Mouse (Mus musculus) forebrain, embryonic 12.5 days (tissue): ENCODE measurements around the gene Lrig2. TPM values are rescaled to one million over a fixed set of nuclear protein-coding genes. Genes with fewer than 3 reads are reported as not detected.

ENCODE experiments used
- ATAC-seq: fragments of 200-750 bp; cut with Nextera tagmentation; 2 replicates; pipeline ENCODE4 v1.8.0; 2017; ENCODE audit warnings: moderate TSS enrichment; ENCODE audit not compliant: low FRiP score
- H3K27ac ChIP-seq: fragments of 300-500 bp; sonication (generic); 2 replicates; pipeline ENCODE4 v1.5.1; 2016; ENCODE audit warnings: mild to moderate bottlenecking
- H3K27me3 ChIP-seq: fragments of 300-500 bp; sonication (generic); 2 replicates; pipeline ENCODE4 v1.6.1; 2016; ENCODE audit warnings: mild to moderate bottlenecking
- H3K36me3 ChIP-seq: fragments of 300-500 bp; sonication (generic); replicated peaks from 2 replicates; pipeline ENCODE4 v1.6.1; 2016; ENCODE audit warnings: mild to moderate bottlenecking
- H3K4me1 ChIP-seq: fragments of 300-500 bp; sonication (generic); 2 replicates; pipeline ENCODE4 v1.6.1; 2016
- H3K4me2 ChIP-seq: fragments of 300-500 bp; sonication (generic); 2 replicates; pipeline ENCODE4 v1.6.1; 2016; ENCODE audit warnings: mild to moderate bottlenecking, moderate library complexity
- H3K4me3 ChIP-seq: fragments of 300-500 bp; sonication (generic); replicated peaks from 2 replicates; pipeline ENCODE4 v1.5.1; 2016; ENCODE audit warnings: mild to moderate bottlenecking
- H3K9ac ChIP-seq: fragments of 300-500 bp; sonication (generic); 2 replicates; pipeline ENCODE4 v1.6.1; 2016; ENCODE audit warnings: mild to moderate bottlenecking
- H3K9me3 ChIP-seq: fragments of 300-500 bp; sonication (generic); 2 replicates; pipeline ENCODE4 v1.6.1; 2016
- WGBS: fragments of 180-500 bp; shearing (Covaris S2); methylation state at CpG from one replicate; pipeline ENCODE4 v1.1.7; 2016; 5-methylcytosine and 5-hydroxymethylcytosine counted together
- polyA plus RNA-seq: library from polyadenylated mRNA; unstranded; fragments of >200 nt; fragmentation: Nextera tagmentation; extraction: Ambion mirVana; gene quantifications from 2 replicates; pipeline ENCODE4 v1.2.1, GENCODE M21; 2016

The Lrig2 gene
- polyA plus RNA-seq, 1 experiment from 2014 or later = 31.1 TPM

DNA sequence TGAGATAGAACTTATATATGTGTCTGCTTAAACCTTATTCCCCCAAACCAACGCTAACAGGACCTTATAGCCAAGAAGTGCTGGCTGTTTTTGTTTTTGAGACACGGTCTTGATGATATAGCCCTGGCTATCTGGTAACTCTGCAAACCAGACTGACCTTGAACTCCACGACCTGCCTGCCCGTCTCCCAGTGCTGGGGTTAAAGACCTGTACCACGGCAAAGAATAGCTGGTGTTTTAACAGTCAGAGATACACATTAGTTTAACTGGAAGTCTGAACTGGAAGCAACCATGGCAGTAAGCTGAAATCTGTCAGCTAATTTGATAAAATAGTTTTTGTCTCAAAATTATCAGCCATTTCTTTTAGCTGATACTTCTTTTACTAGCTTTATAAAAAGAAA lies 94.9 kb downstream of the Lrig2 start:
- H3K27me3 ChIP-seq = no peaks in the 10 kb centered on the region
- H3K36me3 ChIP-seq = no peaks in the 10 kb centered on the region
- no peak for ATAC-seq
- WGBS = 77% methylated on average over 5 of the region's 5 CpGs
- no peak overlapping the region for H3K9ac ChIP-seq
- no peaks in the 10 kb centered on the region for H3K4me1 ChIP-seq
- H3K4me2 ChIP-seq = no peak overlapping the region
- H3K27ac ChIP-seq = no peak overlapping the region
- no peak overlapping the region for H3K4me3 ChIP-seq
- H3K9me3 ChIP-seq = no peaks in the 10 kb centered on the region

DNA sequence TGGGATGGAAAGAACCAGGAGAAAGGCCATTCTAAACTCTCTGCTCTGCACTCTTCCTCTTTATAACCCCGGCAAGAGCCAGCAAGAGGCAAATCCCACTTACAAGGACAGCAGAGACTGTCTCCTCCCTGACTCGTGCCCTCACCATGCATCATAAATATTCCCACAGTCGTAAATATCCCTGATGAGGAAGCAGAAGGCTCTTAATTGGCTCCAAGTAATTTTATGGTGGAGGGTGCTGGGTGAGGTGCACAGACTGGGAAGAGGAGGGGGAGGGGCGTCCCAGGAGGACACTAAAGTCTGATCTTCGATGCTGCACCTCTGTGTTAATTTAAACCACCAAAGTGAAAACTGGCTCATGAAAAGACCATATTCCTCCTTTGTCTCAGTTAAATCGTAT lies 99.2 kb downstream of the Lrig2 start:
- WGBS = 81% methylated on average over 6 of the region's 6 CpGs
- Histone ChIP-seq H3K4me3 (no peak overlapping the region), H3K4me1 (no peaks in the 10 kb centered on the region), H3K27ac (no peak overlapping the region), H3K9ac (no peak overlapping the region), H3K9me3 (no peaks in the 10 kb centered on the region), H3K36me3 (no peaks in the 10 kb centered on the region), H3K4me2 (no peak overlapping the region), H3K27me3 (no peaks in the 10 kb centered on the region)
- no peak for ATAC-seq

DNA sequence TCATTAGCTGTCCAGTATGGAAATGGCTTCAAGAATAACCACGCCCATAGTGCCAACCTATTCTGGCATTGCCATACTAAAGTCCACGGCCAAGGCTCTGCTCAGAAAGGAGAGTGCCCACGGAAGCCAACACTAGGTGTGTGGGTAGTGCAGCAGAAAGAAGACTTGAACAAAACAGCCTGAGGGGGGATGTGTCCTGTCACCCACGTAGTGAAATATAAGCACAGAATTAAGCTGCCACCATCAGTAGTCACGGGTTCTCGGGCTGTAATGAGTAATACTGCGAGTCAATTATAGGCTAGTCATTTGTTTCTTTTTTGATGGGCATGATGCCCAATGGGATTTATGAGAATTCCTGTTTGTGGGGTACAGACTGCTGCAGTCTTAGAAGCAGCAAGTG lies 104.2 kb downstream of the Lrig2 start:
- no peaks in the 10 kb centered on the region for H3K36me3 ChIP-seq
- H3K4me1 ChIP-seq = no peaks in the 10 kb centered on the region
- 84% methylated on average over 7 of the region's 7 CpGs for WGBS
- H3K4me2 ChIP-seq = no peak overlapping the region
- no peaks in the 10 kb centered on the region for H3K27me3 ChIP-seq
- no peak for ATAC-seq
- H3K9ac ChIP-seq = no peak overlapping the region
- no peaks in the 10 kb centered on the region for H3K9me3 ChIP-seq
- no peak overlapping the region for H3K4me3 ChIP-seq
- H3K27ac ChIP-seq = no peak overlapping the region

- H3K4me3 ChIP-seq = no peak overlapping the region
- H3K27me3 ChIP-seq = no peaks in the 10 kb centered on the region
- H3K27ac ChIP-seq = no peak overlapping the region
- H3K9me3 ChIP-seq = no peaks in the 10 kb centered on the region
- H3K4me1 ChIP-seq = no peaks in the 10 kb centered on the region
- ATAC-seq = no peak
- H3K4me2 ChIP-seq = no peak overlapping the region
- H3K36me3 ChIP-seq = no peaks in the 10 kb centered on the region
- H3K9ac ChIP-seq = no peak overlapping the region
- 86% methylated on average over 4 of the region's 4 CpGs for WGBS
Measured at GRCm38 (mm10) chr3:104403582-104403981, 108.1 kb downstream of the Lrig2 start.

GRCm38 (mm10) chr3:104401176-104401575 lies 110.5 kb downstream of the Lrig2 start:
- no peak overlapping the region for H3K9ac ChIP-seq
- no peaks in the 10 kb centered on the region for H3K9me3 ChIP-seq
- peaks cover 6% of the 10 kb centered on the region for H3K4me1 ChIP-seq
- no peak overlapping the region for H3K27ac ChIP-seq
- 84% methylated on average over 2 of the region's 2 CpGs for WGBS
- no peak for ATAC-seq
- no peak overlapping the region for H3K4me3 ChIP-seq
- no peaks in the 10 kb centered on the region for H3K36me3 ChIP-seq
- no peaks in the 10 kb centered on the region for H3K27me3 ChIP-seq
- H3K4me2 ChIP-seq = no peak overlapping the region

DNA sequence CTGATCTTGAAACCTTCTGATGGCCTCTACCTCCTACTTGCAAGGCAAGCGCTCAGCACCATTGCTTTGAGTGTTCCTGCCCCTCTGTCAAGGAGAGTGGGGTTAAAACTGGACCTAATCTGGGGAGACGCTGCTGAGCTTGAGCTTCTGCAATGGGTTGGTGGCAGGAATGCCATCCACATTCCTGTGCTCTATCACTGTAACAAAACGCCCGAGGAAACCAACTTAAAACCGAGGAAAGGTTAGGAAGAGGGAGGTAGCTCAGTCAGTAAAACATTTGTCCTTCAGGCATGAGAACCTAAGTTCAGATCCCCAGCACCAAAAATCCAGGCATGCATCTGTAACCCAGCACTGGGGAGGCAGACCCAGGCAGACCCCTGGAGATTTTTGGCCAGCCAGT lies 111.6 kb downstream of the Lrig2 start:
- Histone ChIP-seq H3K9ac (no peak overlapping the region), H3K4me1 (peaks cover 11% of the 10 kb centered on the region), H3K9me3 (no peaks in the 10 kb centered on the region), H3K4me2 (no peak overlapping the region), H3K27me3 (no peaks in the 10 kb centered on the region), H3K27ac (no peak overlapping the region), H3K4me3 (no peak overlapping the region), H3K36me3 (no peaks in the 10 kb centered on the region)
- ATAC-seq = no peak
- WGBS = 86% methylated on average over 5 of the region's 5 CpGs

DNA sequence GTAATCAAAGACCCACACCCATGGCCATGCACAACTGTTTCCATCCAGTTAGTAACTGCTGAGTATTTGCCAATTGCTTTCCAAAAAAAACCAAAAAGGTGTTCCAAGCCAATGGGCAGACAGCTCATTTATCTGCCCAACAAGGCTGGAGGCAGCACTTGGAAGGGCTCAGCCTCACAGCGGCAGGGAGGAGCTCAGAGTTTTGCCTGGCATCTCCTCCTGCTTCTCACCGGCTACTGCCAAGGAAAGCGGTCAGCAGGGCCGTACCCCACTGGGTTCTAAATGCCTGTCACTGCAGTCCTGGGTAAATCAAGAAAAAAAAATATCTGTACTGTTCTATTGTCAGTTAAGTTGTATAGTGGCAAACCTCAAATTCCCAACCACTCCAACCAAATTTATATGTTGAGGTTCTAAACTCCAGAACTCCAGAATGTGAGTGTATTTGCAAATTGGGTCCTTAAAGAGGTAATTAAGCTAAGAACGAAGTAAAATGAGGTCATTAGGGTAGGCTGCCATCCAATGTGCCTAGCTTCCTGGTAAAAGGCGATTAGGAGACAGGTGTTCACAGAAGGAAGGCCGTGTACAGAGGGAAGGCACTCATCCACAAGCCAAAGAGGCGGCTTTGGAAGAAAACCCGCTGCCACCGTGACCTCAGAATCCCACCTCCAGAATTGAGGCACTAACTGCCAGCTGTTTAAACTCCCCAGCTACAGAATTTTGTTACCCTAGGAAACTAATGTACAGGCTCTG lies 112.2 kb downstream of the Lrig2 start:
- no peak overlapping the region for H3K27ac ChIP-seq
- H3K36me3 ChIP-seq = no peaks in the 10 kb centered on the region
- 76% methylated on average over 10 of the region's 10 CpGs for whole genome bisulfite sequencing
- no peak overlapping the region for H3K9ac ChIP-seq
- peaks cover 11% of the 10 kb centered on the region for H3K4me1 ChIP-seq
- no peak overlapping the region for H3K4me2 ChIP-seq
- H3K4me3 ChIP-seq = no peak overlapping the region
- ATAC-seq = no peak
- H3K27me3 ChIP-seq = no peaks in the 10 kb centered on the region
- no peaks in the 10 kb centered on the region for H3K9me3 ChIP-seq

- no peak overlapping the region for H3K4me2 ChIP-seq
- no peaks in the 10 kb centered on the region for H3K36me3 ChIP-seq
- WGBS = 82% methylated on average over 9 of the region's 9 CpGs
- no peak overlapping the region for H3K4me3 ChIP-seq
- no peak overlapping the region for H3K27ac ChIP-seq
- no peaks in the 10 kb centered on the region for H3K9me3 ChIP-seq
- H3K9ac ChIP-seq = no peak overlapping the region
- H3K27me3 ChIP-seq = no peaks in the 10 kb centered on the region
- ATAC-seq = no peak
- H3K4me1 ChIP-seq = peaks cover 11% of the 10 kb centered on the region
Measured at GRCm38 (mm10) chr3:104397316-104397715, 114.4 kb downstream of the Lrig2 start.

- H3K9me3 ChIP-seq = no peaks in the 10 kb centered on the region
- no peak for ATAC-seq
- WGBS = 46% methylated on average over 3 of the region's 3 CpGs
- H3K27ac ChIP-seq = no peak overlapping the region
- no peaks in the 10 kb centered on the region for H3K27me3 ChIP-seq
- H3K4me3 ChIP-seq = no peak overlapping the region
- no peak overlapping the region for H3K9ac ChIP-seq
- peaks cover 11% of the 10 kb centered on the region for H3K4me1 ChIP-seq
- H3K36me3 ChIP-seq = no peaks in the 10 kb centered on the region
- H3K4me2 ChIP-seq = no peak overlapping the region
Measured at GRCm38 (mm10) chr3:104396736-104397081, 115.0 kb downstream of the Lrig2 start.

- Histone ChIP-seq H3K27ac (0 out of 2 replicates have a peak overlapping the region, but pooled peaks have one; percentile 19), H3K27me3 (no peaks in the 10 kb centered on the region), H3K4me3 (no peak overlapping the region), H3K9ac (no peak overlapping the region), H3K36me3 (no peaks in the 10 kb centered on the region), H3K4me2 (no peak overlapping the region), H3K4me1 (peaks cover 11% of the 10 kb centered on the region), H3K9me3 (no peaks in the 10 kb centered on the region)
- ATAC-seq = peak; percentile 39; the same call in 1 of the 2 replicates
- 47% methylated on average over 11 of the region's 11 CpGs for WGBS
Measured at GRCm38 (mm10) chr3:104396067-104396735, 115.5 kb downstream of the Lrig2 start.

- no peak overlapping the region for H3K9ac ChIP-seq
- no peaks in the 10 kb centered on the region for H3K9me3 ChIP-seq
- 75% methylated on average over 10 of the region's 10 CpGs for WGBS
- H3K4me2 ChIP-seq = no peak overlapping the region
- no peaks in the 10 kb centered on the region for H3K36me3 ChIP-seq
- H3K27me3 ChIP-seq = no peaks in the 10 kb centered on the region
- ATAC-seq = no peak
- H3K4me1 ChIP-seq = peaks cover 4% of the 10 kb centered on the region; the same call in 1 of the 2 replicates
- H3K4me3 ChIP-seq = no peak overlapping the region
- H3K27ac ChIP-seq = 0 out of 2 replicates have a peak overlapping the region, but pooled peaks have one; percentile 6
Measured at GRCm38 (mm10) chr3:104390072-104390471, 121.6 kb downstream of the Lrig2 start.

- ATAC-seq = no peak
- Histone ChIP-seq H3K9me3 (no peaks in the 10 kb centered on the region), H3K9ac (no peak overlapping the region), H3K27me3 (no peaks in the 10 kb centered on the region), H3K27ac (no peak overlapping the region), H3K4me1 (peaks cover 4% of the 10 kb centered on the region; the same call in 1 of the 2 replicates), H3K36me3 (no peaks in the 10 kb centered on the region), H3K4me2 (no peak overlapping the region), H3K4me3 (no peak overlapping the region)
- WGBS = 96% methylated on average over 2 of the region's 2 CpGs
Measured at GRCm38 (mm10) chr3:104389449-104389848, 122.3 kb downstream of the Lrig2 start.

DNA sequence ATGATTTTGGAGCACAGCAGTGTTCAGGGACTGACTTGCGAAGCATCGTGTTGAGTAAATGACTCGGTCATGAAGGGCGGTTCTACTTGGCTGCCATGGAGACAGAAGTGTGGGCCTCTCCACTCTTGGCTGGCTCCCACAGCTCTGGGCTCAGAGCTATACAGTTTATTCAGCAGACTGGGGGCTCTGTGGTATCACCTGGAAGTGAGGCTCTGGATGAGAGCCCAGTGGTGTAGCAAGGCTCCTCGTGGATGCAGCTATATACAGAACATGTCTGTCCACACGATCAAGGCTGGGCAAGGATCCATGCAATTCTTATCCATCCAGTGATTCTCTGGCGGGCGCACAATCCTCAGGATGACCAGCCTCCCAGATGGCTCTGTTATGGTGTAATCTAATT lies 126.1 kb downstream of the Lrig2 start:
- peaks cover 12% of the 10 kb centered on the region; the same call in 1 of the 2 replicates for H3K4me1 ChIP-seq
- no peaks in the 10 kb centered on the region for H3K36me3 ChIP-seq
- H3K9ac ChIP-seq = no peak overlapping the region
- no peak overlapping the region for H3K4me2 ChIP-seq
- no peak overlapping the region for H3K4me3 ChIP-seq
- H3K9me3 ChIP-seq = no peaks in the 10 kb centered on the region
- ATAC-seq = no peak
- H3K27ac ChIP-seq = no peak overlapping the region
- 85% methylated on average over 8 of the region's 8 CpGs for WGBS
- no peaks in the 10 kb centered on the region for H3K27me3 ChIP-seq
